ENCODE assay signal across 22 mouse cellular contexts in genomic region chr13:8410353-8411318, GRCm38 (mm10).
DNase-seq lines count a peak whose midpoint lies in the region; ATAC-seq lines count a peak whose summit lies in the region.
"Had no signal": no experiment of that assay in that cellular context is flagged by ENCODE, and none has a peak within 500 bp of the region (broad histone marks: within the 10 kb centered on the region; RNA-seq: fewer than 3 reads in every experiment).

No protein-coding gene starts in this region.

- no peak overlapping the region for H3K4me2 ChIP-seq in midbrain, embryonic 11.5 days
- H3K4me2 ChIP-seq in hindbrain, embryonic 14.5 days (replicated peaks) = no peak overlapping the region
- H3K4me2 ChIP-seq in midbrain, embryonic 13.5 days (replicated peaks) = no peak overlapping the region
- no peak overlapping the region for H3K4me2 ChIP-seq in neural tube, embryonic 14.5 days (ENCODE audit: low read depth, low read length)
- H3K4me2 ChIP-seq: embryonic facial prominence, embryonic 13.5 days; heart, embryonic 11.5 days; intestine, embryonic 15.5 days had no signal

- WGBS in midbrain, embryonic 11.5 days = 70% methylated on average over 5 of the region's 5 CpGs
- WGBS in midbrain, embryonic 10.5 days = 81% methylated on average over 5 of the region's 5 CpGs
- 52% methylated on average over 5 of the region's 5 CpGs for WGBS in hindbrain, embryonic 14.5 days
- WGBS in midbrain, embryonic 13.5 days = 56% methylated on average over 5 of the region's 5 CpGs
- 48% methylated on average over 5 of the region's 5 CpGs for WGBS in neural tube, embryonic 14.5 days

- no peak overlapping the region for H3K27ac ChIP-seq in midbrain, embryonic 11.5 days (ENCODE audit: low read depth, low read length)
- no peak overlapping the region for H3K27ac ChIP-seq in midbrain, embryonic 10.5 days (replicated peaks)
- H3K27ac ChIP-seq in hindbrain, embryonic 14.5 days = no peak overlapping the region
- no peak overlapping the region for H3K27ac ChIP-seq in midbrain, embryonic 13.5 days
- H3K27ac ChIP-seq in neural tube, embryonic 14.5 days (ENCODE audit: low read depth, low read length) = no peak overlapping the region
- H3K27ac ChIP-seq: embryonic facial prominence, embryonic 13.5 days; intestine, embryonic 15.5 days; macrophage had no signal

- ATAC-seq in midbrain, embryonic 11.5 days (ENCODE audit: low FRiP score) = peak; percentile 86
- peak; percentile 59; the same call in 1 of the 2 replicates for ATAC-seq in hindbrain, embryonic 14.5 days (ENCODE audit: low FRiP score)
- ATAC-seq in midbrain, embryonic 13.5 days = peak; percentile 80
- ATAC-seq in neural tube, embryonic 14.5 days (ENCODE audit: low read depth) = peak; percentile 66
- ATAC-seq: activated CD4-positive, CD25-positive, alpha-beta regulatory T cell, adult 4 months; forebrain, embryonic 16.5 days; intestine, embryonic 15.5 days; lung, postnatal 0 days had no signal

- no peak for DNase-seq in midbrain, embryonic 11.5 days (ENCODE audit: low spot score, missing footprints)
- DNase-seq in midbrain, embryonic 10.5 days (ENCODE audit: low spot score) = no peak
- DNase-seq in hindbrain, embryonic 14.5 days (ENCODE audit: low spot score) = no peak
- no peak for DNase-seq in left cerebral cortex, adult 18-20 months (ENCODE audit: low spot score in 2 of 2)
- DNase-seq in heart, adult 9 months (ENCODE audit: low spot score in 2 of 2) = no peak
- DNase-seq: adrenal gland, postnatal 10 days; cerebellum, adult 8-10 months; gastrocnemius, postnatal 10 days; kidney, adult 8-10 months; kidney, postnatal 10 days; thymus, adult 2 months; thymus, postnatal 4 days had no signal

- H3K9ac ChIP-seq in midbrain, embryonic 11.5 days (ENCODE audit: low read length) = no peak overlapping the region
- H3K9ac ChIP-seq in hindbrain, embryonic 14.5 days = no peak overlapping the region
- no peak overlapping the region for H3K9ac ChIP-seq in midbrain, embryonic 13.5 days (replicated peaks)
- H3K9ac ChIP-seq in neural tube, embryonic 14.5 days (replicated peaks; ENCODE audit: low read depth, low read length) = no peak overlapping the region
- H3K9ac ChIP-seq: embryonic facial prominence, embryonic 13.5 days; intestine, embryonic 15.5 days had no signal

- no peaks in the 10 kb centered on the region for H3K9me3 ChIP-seq in midbrain, embryonic 11.5 days (ENCODE audit: control insufficient read depth, low read length)
- no peaks in the 10 kb centered on the region for H3K9me3 ChIP-seq in midbrain, embryonic 10.5 days (replicated peaks)
- H3K9me3 ChIP-seq in hindbrain, embryonic 14.5 days (ENCODE audit: control insufficient read depth, low read length) = no peaks in the 10 kb centered on the region
- H3K9me3 ChIP-seq in midbrain, embryonic 13.5 days = no peaks in the 10 kb centered on the region
- H3K9me3 ChIP-seq in neural tube, embryonic 14.5 days (ENCODE audit: control insufficient read depth, low read length) = no peaks in the 10 kb centered on the region
- H3K9me3 ChIP-seq: embryonic facial prominence, embryonic 13.5 days; intestine, embryonic 15.5 days had no signal

- H3K4me3 ChIP-seq in midbrain, embryonic 11.5 days (ENCODE audit: low read depth, low read length) = no peak overlapping the region
- no peak overlapping the region for H3K4me3 ChIP-seq in midbrain, embryonic 10.5 days
- H3K4me3 ChIP-seq in hindbrain, embryonic 14.5 days (replicated peaks; ENCODE audit: low read length) = no peak overlapping the region
- no peak overlapping the region for H3K4me3 ChIP-seq in midbrain, embryonic 13.5 days (replicated peaks)
- no peak overlapping the region for H3K4me3 ChIP-seq in neural tube, embryonic 14.5 days (ENCODE audit: low read depth, low read length)
- H3K4me3 ChIP-seq: embryonic facial prominence, embryonic 13.5 days; erythroblast, embryonic 14.5 days; intestine, embryonic 15.5 days had no signal

- no peaks in the 10 kb centered on the region for H3K27me3 ChIP-seq in midbrain, embryonic 11.5 days (ENCODE audit: control insufficient read depth, insufficient read depth, low read length)
- no peaks in the 10 kb centered on the region for H3K27me3 ChIP-seq in midbrain, embryonic 10.5 days (ENCODE audit: low read depth, poor library complexity, severe bottlenecking)
- H3K27me3 ChIP-seq in hindbrain, embryonic 14.5 days (ENCODE audit: control insufficient read depth, insufficient read depth, low read length) = no peaks in the 10 kb centered on the region
- no peaks in the 10 kb centered on the region for H3K27me3 ChIP-seq in midbrain, embryonic 13.5 days
- H3K27me3 ChIP-seq in neural tube, embryonic 14.5 days (ENCODE audit: control insufficient read depth, insufficient read depth, low read length) = no peaks in the 10 kb centered on the region
- H3K27me3 ChIP-seq: embryonic facial prominence, embryonic 13.5 days; intestine, embryonic 15.5 days had no signal

- H3K36me3 ChIP-seq in midbrain, embryonic 11.5 days (ENCODE audit: control insufficient read depth, insufficient read depth, low read length) = no peaks in the 10 kb centered on the region
- no peaks in the 10 kb centered on the region for H3K36me3 ChIP-seq in midbrain, embryonic 10.5 days
- H3K36me3 ChIP-seq in hindbrain, embryonic 14.5 days (replicated peaks; ENCODE audit: control insufficient read depth, insufficient read depth) = no peaks in the 10 kb centered on the region
- no peaks in the 10 kb centered on the region for H3K36me3 ChIP-seq in midbrain, embryonic 13.5 days
- H3K36me3 ChIP-seq in neural tube, embryonic 14.5 days (ENCODE audit: control insufficient read depth, insufficient read depth, low read length) = no peaks in the 10 kb centered on the region
- H3K36me3 ChIP-seq: embryonic facial prominence, embryonic 13.5 days; intestine, embryonic 15.5 days had no signal

- H3K4me1 ChIP-seq in midbrain, embryonic 11.5 days (ENCODE audit: control insufficient read depth, insufficient read depth, low read length) = no peaks in the 10 kb centered on the region
- no peaks in the 10 kb centered on the region for H3K4me1 ChIP-seq in midbrain, embryonic 10.5 days
- H3K4me1 ChIP-seq in hindbrain, embryonic 14.5 days (replicated peaks; ENCODE audit: control insufficient read depth, insufficient read depth, low read length) = no peaks in the 10 kb centered on the region
- H3K4me1 ChIP-seq in midbrain, embryonic 13.5 days (replicated peaks) = peaks cover 11% of the 10 kb centered on the region; the same call in 1 of the 2 replicates
- H3K4me1 ChIP-seq in neural tube, embryonic 14.5 days (ENCODE audit: control insufficient read depth, insufficient read depth, low read length) = no peaks in the 10 kb centered on the region
- H3K4me1 ChIP-seq: embryonic facial prominence, embryonic 13.5 days; intestine, embryonic 15.5 days had no signal
